Mouse (Mus musculus) spleen, embryonic (tissue): ENCODE measurements at regions not wholly inside any gene's neighbourhood (a gene's known extent, or its start where the extent isn't known, plus 50 kb on each side); places are given as distances from the start of the nearest gene placed in this dataset.

ENCODE experiments used
- CTCF ChIA-PET: fragments of 350-600 bp; sonication (Branson Sonifier 250); formaldehyde crosslinking; loops from one replicate; lab custom pipeline; 2022; lab: Charles Lee

DNA sequence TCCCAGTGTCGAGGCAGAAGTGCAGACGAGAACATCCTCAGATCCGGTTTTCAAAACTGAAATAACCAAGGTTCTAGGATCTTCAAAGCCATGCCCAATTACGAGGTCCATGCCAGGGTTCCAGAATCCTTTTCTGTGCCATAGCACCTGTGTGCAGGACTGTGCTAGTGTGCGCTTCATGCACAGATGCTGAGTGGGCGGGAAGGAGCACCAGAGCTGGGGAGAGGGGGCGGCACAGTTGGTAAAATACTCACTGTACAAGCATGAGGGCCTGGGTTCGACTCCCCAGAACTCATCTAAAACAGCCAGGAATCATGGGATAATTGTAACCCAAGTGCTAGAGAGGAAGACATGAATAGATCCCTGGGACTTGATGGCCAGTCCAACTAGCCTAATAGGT, 108.4 kb upstream of the Dio3 start:
- CTCF ChIA-PET = no interaction called here

DNA sequence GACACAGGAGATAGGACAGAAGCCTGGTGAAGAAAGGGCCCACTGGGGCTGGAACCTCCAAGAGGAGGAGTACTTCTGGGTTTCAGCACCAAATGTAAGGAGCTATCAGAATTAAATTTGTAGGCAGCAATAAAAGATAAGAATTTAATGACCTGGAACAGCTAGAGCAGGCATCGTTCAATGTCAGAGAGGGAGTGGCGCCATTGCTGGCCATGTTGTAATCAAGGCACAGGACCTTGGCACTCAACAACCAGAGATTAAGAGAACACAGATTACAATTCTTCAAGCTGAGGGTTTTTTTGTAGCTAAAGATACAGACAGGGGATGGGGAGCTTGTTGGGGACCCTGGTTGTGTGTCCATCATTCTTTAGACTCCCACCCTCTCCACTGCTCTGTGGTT, 101.0 kb upstream of the Dio3 start:
- CTCF ChIA-PET = no interaction called here

DNA sequence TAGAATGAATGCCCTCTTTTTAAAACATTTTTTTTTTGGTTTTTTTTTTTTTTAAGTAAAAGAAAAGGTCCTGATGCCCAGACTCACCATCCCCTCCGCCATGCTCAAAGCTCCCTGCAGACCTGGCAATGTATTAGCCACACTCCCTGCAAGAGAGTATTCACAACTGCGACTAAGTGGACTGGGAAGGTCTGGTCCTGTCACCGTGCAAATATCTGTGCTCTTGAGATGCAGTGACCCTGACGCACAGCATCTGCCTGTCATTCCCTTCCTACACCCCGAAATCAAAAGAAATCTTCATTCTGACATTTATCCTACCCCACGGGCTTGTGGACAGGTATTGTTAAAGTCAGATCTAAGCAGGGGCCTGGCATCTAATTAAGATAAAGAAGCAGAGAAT, 95.4 kb upstream of the Dio3 start:
- CTCF ChIA-PET = no interaction called here

GRCm38 (mm10) chr12:110185399-110185798, 93.5 kb upstream of the Dio3 start:
- CTCF ChIA-PET = no interaction called here

DNA sequence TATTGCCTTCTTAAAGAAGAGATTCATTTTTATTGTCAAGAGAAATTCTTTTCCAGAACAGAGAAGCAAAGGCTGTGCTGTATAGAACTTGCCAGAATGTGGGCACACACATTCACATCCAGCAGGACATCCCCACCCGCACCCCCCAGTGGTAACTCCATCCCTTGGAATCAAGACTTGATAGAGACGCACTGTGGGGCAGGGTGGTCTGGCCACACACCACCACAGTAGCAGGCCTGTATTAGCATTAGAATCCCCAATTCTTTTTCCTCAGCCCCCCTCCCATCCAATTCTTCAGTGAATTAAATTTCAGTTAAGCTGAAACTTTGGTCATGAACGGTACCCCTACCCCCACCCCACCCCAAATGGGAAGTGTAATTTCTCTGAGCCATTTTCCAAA, 92.5 kb upstream of the Dio3 start:
- CTCF ChIA-PET = no interaction called here

- CTCF ChIA-PET = no interaction called here
Observed at GRCm38 (mm10) chr12:110186911-110187245, 92.0 kb upstream of the Dio3 start.

DNA sequence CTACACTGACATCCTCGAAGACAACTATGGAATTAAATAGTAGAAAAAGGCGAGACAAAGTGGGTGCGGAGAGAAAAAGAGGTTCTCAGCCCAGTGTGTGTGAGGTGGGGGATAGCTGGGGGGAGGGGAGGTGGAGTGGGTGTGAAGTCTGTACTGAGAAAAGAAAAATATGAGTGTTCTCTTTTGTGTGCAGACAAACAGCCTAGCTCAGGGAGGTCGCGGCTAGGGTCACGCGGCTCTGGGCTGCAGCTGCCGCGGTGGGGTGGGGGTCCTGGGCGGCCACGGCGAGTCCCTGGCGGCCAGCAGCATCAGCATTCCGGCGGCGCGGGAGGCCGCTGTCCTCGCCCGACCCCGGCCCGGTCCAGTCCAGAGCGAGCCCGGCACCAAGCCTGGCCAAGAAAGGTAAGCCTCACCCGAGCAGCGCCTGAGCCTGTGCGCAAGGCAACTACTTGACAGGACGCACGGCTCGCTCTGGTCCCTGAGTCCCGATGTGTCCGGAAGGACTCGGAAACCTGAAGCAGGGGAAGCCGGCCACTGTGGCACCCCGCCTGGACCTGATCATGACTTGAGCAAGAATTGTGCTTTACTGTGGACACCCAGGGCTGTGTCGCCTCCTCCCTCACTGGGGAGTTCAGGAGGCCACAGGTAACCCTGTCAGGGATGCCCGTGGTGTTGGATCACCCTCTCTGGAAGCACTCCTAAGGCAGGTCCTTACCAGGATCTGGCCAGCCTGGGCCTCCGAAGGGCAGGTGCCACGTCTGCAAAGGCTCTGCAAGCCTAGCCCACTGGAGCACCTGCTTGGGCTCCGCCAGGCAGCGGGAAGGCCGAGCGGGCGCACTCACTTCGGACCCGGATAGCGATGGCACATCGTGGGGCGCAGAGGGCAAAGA, 91.4 kb upstream of the Dio3 start:
- CTCF ChIA-PET = no interaction called here

GRCm38 (mm10) chr12:110188136-110188631, 90.7 kb upstream of the Dio3 start:
- CTCF ChIA-PET = no interaction called here

GRCm38 (mm10) chr12:110188641-110189328, 90.1 kb upstream of the Dio3 start:
- CTCF ChIA-PET = no interaction called here

GRCm38 (mm10) chr12:110189329-110189642, 89.6 kb upstream of the Dio3 start:
- CTCF ChIA-PET = no interaction called here

DNA sequence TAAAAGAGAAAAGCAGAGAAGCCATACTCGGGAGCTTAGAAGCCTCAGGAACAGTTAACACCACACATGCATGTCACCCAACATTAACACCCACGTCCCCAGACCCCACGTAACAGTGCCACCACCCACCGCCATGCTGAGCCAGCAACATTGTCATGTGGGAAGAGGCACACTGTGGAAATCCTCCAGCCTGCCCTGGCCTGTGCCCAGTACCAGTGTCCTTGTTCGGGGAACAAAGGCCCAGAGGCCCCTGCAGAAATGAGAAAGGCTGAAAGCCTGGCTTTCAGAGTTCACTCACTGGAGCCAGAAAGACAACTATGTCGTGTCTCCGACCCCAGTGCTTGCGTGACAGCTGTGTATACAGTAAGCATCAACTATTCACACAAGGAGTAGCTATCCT, 86.7 kb upstream of the Dio3 start:
- CTCF ChIA-PET = no interaction called here

- CTCF ChIA-PET = no interaction called here
Observed at GRCm38 (mm10) chr12:110197366-110197765, 81.5 kb upstream of the Dio3 start.

GRCm38 (mm10) chr12:110200471-110200870, 78.4 kb upstream of the Dio3 start:
- CTCF ChIA-PET = no interaction called here

DNA sequence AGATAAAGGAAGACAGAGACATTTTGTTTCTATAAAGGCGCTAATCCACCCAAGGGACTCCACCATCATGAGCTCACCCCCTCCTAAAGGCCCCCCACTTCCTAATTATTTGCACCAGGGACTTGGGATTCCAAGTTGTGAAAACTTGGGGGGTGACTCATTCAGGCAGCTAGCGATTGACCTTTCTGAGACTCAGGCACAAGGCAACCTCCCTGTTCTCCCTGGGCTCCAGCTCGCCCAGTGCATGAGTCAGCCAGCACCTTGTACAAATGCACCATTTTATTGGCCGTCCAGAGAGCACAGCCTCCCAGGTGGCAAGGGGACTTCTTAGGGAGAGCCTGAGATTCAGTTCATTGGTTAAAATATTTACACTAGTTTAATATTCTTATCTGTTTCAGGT, 78.0 kb upstream of the Dio3 start:
- CTCF ChIA-PET = no interaction called here

DNA sequence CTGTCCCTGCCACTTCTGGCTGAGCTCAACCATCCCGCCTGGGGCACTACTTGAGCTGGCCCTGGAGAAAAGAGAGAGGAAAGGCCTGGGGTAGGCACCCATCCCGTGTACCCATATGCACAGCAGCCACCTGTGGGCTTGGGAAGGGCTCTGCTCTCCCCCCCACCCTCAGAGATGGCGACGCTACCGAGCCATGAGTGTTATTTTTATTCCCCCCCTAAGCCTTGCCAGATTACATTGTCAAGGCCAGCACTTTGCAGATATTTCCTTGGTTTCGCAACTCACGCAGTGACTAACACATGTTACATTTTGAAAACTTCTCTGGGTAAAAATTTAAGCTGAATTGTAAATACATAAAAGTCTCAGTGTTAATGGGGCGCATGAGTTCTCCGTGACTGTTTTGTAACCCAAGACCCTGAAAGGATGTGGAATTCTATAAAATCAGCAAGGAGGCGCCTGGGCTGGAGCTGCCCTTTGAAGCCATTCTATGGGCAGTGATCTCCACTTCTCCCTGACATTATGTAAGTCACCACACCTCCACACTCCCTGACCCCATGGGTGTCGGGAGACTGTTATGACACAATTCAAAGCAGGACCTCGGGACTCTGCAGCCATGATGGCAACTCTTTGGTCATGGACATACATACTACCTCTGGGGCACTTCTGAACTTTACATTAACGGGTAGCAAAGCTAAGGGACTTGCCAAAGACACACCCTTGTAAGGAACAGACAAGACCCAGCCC, 75.4 kb upstream of the Dio3 start:
- CTCF ChIA-PET = no interaction called here

GRCm38 (mm10) chr12:110204246-110204989, 74.5 kb upstream of the Dio3 start:
- CTCF ChIA-PET = no interaction called here

GRCm38 (mm10) chr12:110206271-110206670, 72.6 kb upstream of the Dio3 start:
- CTCF ChIA-PET = no interaction called here

DNA sequence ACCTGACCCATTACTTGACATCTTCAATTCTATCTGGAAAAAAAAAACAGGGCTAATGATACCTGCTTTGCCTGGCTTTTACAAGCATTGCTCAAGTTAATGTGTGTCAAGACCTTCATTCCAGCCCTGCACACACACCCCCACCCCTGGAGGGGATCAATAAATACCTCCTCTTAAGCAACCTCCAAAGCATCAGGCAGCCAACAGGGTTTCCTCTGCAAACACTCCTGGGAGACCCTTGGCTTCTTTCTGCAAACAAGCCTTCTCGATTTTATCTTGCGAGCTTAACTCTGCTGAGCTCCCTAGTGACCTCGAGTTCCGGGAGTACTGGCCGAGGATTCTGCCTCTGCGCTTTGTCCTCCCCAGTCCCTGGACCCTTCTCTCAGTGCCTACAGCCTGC, 72.1 kb upstream of the Dio3 start:
- CTCF ChIA-PET = no interaction called here

DNA sequence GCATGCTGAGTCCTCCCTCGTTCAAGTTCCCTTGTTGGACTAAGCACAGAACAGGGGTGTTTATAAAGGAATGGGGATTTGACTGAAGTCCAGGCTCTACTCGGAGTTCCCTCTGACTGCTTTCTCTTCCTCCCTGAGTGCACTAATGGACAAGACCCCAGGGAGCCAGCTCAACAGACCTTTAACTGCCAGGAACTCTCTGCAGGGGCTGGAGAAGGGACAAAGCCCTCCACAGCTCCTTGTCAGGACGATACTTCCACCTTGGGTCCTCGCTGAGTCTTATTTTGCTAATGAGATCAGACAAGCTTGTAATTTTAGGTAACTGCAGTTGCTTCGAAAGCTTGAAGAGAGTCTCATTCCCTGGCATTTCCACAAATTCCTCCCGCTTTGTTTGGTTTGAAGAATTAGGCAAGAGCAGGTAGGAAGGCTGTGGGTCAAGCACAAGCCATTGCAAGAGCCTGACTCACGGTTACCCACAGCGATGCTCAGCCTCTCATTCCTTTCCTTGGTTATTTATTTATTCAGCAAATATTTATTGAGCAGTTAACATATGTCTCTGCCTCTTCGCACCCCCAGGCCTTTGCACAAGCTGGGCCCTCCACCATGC, 71.5 kb upstream of the Dio3 start:
- CTCF ChIA-PET = no interaction called here

GRCm38 (mm10) chr12:110212716-110213115, 66.2 kb upstream of the Dio3 start:
- CTCF ChIA-PET = no interaction called here

GRCm38 (mm10) chr12:110214833-110215232, 64.0 kb upstream of the Dio3 start:
- CTCF ChIA-PET = no interaction called here

GRCm38 (mm10) chr12:110215311-110215710, 63.6 kb upstream of the Dio3 start:
- CTCF ChIA-PET = no interaction called here
